Mouse (Mus musculus): ENCODE results near the gene Ralgapb.

Gene Ralgapb

DNA sequence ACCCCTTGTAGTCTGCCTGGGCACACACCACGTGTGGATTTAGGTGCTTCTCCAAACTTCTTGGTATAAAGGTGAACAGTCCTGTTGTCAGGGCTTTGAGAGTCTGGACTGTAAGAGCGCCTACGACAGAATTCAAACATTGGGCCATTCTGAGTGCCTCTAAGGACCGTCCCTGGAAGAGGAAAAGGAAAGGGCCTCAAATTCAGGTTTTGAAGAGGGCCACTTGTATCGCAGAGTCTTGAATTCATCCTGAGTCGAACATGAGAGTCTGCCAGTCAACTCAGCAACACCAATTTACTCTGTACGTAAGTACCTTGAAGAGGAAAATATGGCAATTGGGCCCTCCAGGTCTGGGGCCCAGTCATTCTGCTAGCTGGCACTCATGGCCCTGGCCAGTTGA, 6.7 kb upstream of the Ralgapb start:
- DNase-seq (ENCODE audit: low read depth, low spot score) = no peak

DNA sequence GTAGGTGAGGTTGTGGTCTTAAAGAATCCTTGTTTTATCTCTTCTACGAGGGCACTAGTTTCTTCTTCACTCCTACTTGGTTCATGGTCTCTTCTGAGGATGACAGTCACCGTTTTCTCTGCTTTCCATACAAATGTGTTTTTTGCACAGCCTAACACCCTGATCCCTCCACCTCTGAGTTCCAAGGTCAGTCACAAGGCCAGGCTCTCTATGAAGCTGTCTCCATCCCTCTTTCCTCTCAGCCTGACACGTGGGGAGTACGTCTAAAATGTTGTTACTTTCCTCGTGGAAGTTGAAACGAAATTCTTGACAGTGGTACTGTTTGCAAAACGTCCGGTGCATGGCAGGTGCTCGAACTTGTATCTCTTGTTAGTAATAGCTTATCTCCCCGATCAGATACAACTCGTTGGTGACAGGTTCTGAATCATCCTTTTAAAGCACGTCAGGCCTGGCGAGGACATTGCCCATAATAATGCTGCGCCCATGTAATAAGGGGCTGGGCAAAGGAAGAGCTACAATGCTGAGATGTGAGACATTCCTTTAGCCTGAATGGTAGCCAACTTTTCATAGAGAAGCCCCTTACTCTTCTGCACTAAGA, 552 bp upstream of the Ralgapb start:
- DNase-seq (ENCODE audit: low read depth, low spot score) = no peak

DNA sequence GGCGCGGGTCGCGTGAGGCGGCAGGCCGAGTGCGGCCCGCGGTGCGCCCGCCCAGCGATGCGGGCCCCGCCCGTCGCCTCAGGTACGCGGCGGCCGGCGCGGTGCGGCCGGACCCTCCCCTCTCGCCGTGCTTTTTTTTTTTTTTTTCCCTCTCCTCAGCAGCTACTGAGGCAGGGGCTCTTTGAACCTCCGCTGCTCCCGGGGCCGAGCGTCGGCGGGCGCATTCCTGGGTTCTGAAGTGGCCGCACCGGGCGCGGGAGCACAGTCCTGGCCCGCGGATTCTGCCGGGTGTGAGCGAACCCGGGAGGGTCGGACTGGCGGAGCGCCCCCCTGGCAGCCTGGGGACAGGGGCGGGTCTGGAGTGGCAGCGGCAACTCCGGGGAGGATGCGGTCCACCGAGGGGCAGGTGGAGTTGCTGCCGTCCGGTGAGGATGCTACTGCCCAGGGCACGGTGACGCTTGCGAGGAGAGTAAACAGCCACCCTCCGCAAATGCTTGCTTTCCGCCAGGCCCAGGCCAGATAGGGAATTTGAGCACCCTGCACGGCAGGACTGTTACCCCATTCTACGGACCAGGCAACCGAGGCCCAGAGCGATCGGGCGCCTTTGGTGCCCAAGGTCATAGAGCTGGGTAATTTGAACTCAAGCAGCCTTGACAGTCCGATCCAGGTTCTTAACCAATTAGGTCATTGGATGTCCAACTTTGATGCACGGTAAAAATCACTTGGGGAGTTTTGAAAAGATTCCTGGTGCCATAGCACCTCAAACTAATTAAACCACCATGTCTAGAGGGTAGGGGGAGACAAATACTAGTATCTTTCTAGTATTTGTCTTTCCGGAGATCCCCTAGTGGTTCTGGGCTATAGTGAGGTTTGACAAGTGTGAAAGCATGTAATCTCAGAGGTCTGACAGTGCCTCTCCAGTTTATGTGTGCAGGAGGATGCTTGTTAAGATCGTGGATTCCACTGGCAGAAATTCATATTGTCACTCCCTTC, 670 bp downstream of the Ralgapb start:
- DNase-seq (ENCODE audit: low read depth, low spot score) = peak; percentile 47

DNA sequence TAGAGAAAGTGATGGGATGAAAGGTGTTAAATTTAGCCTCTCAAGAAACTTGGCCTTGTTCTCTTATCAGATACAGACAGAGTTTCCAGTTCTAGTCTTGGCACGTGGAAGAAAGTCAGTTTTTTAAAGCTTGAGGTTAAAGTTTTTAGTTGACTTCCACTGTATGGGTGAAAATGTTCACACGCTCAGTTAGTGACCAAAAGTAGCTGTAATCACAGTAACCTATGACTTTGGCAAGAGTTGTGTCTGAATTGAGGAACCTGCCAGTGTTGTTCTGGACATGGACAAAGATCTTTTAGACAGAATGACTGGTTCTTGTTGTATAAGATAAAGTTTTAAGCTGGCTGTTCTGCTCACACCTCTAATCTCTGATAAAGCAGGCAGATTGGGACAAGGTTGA, 3.6 kb downstream of the Ralgapb start:
- no peak for DNase-seq (ENCODE audit: low read depth, low spot score)

DNA sequence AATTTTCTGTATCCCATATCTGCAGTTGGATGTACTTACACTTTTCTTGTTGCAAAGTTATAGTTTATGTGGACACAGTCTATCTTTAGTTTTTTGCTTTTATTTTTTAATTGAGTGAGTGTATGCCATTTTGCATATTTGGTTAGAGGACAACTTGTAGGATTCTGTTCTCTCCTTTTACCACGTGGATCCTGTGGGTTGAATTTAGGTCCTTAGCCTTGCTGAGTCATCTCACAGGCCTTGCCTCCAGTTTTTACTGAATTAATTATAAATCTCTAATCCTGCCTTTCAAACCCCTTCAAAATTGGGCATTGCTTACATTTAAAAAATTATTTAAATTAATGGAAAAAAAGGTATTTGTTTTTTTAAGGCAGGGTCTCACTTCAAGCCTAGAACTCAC, 6.2 kb downstream of the Ralgapb start:
- DNase-seq (ENCODE audit: low read depth, low spot score) = no peak

DNA sequence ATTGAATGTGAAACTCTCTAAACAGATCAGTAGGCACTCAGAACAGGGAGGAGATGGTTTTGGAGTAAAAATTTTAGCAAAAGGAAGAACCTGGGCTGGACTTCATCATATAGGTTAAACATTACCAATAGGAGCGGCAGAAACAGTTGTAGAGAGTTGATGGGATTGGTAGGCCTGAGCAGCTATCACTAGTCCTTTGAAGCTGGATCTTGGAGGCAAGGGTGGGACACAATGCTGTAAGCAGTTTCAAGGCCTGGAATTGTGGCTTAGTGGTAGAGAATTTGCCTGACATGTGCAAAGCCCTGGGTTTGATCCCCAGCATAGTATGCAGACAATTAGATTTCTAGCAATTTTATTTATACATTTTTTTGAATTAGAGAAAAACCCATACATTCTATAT, 9.0 kb downstream of the Ralgapb start:
- DNase-seq (ENCODE audit: low read depth, low spot score) = no peak

DNA sequence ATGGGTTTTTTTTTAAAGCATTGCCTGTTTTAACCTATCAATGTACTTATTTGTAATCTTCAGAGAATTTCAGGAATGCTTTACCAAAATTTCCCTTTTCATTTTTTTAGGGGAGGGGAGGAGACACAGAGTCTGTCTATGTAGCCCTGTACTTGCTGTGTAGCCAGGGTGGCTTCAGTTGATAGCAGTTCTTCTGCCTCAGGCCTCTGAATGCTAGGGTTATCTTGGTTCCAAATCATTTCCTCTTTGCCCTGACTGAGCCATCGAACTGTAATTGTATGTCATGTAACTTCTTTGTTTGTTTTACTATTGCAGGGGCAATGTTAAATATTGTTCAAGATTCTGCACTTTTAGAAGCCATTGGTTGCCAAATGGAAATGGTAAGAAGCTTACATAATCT, 36.2 kb downstream of the Ralgapb start:
- DNase-seq (ENCODE audit: low read depth, low spot score) = no peak

DNA sequence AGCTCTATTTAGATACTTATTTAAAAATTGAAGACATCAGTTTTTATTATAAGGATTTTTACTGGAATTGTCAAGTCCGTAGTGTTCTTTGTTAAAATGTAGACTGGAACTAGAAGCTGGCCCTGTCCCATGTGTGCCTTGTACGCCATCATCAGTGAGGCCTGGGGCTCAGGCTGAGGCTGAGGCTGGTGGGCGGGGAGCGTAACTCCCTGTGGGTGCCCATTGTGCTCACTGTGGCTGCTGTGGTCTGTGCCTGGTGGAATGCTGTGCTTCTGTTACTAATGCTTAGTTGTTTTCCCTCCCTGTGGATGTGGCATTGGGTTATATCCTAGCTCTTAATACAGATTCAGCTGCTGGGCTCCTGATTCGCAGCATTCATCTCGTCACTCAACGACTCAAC, 40.2 kb downstream of the Ralgapb start:
- DNase-seq (ENCODE audit: low read depth, low spot score) = no peak

DNA sequence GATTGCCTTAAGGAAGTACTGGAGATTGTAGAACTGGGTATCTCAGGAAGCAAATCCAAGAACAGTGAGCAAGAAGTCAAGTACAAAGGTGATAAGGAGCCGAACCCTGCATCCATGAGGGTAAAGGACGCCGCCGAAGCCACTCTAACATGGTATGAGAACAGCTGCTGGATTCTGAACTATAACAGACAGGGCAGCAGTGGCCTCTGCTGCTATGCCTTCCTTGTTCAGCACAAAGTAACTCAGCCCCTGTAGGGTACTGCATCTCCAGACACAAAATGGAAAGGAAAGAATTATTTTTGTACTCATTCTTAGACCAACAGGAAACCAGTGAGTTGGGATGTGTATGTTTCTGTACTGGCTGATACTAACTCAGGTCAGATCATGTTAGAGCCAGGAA, 46.8 kb downstream of the Ralgapb start:
- no peak for DNase-seq (ENCODE audit: low read depth, low spot score)

DNA sequence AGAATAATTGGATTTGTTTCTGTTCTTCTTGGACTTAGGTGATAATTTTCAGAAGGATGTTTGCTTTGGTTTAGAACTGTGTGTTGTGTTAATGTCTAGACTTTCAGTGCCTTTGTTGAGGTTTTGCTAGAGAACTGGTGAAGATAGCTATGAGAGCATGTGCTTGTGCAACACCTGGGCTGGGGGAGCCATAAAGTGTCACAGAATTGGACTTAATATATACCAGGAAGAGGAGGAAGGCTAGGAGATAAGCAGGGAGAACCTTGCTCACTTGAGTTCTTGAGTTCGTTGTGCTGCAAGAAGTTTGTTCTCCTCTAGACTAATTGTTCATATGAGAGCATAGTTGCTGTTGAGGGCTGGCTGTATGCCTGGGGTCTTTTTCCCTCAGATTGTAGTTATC, 48.0 kb downstream of the Ralgapb start:
- no peak for DNase-seq (ENCODE audit: low read depth, low spot score)

DNA sequence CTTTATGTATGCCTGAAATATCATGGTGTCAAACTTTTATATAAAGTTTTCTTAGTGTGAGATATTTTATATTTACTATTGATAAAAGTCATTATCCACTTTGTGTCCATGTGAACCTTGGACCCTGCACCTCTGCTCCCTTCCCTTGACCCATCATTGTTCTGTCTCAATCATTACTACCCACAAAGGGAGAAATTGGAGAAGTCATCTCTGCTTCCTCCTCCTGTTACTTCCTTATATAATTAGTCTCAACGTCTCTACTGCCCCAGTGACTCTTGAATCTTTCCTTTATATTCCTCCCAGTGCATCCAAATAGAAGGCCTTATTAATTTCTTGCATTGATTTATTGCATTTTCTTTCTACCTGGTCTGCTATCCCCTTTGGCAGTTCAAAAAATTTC, 52.8 kb downstream of the Ralgapb start:
- no peak for DNase-seq (ENCODE audit: low read depth, low spot score)

DNA sequence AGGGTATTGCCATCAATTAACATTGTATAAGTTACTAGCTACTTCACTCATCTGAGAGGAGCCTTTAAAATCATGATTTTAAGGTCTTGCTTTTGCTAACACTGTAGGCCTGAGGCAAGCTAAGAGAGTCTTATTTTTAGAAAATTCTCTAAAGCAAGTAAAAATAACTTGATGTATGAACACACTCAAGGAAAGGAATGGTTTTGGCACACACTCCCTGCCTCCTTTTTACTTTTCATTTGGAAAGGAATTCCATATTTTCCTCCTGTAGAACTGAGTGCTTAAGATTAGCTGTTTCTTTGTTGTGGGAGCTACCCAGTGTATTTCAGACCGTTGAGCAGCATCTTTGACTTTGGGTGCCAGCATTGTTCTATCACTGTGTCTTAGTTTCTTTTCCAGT, 64.5 kb downstream of the Ralgapb start:
- no peak for DNase-seq (ENCODE audit: low read depth, low spot score)

DNA sequence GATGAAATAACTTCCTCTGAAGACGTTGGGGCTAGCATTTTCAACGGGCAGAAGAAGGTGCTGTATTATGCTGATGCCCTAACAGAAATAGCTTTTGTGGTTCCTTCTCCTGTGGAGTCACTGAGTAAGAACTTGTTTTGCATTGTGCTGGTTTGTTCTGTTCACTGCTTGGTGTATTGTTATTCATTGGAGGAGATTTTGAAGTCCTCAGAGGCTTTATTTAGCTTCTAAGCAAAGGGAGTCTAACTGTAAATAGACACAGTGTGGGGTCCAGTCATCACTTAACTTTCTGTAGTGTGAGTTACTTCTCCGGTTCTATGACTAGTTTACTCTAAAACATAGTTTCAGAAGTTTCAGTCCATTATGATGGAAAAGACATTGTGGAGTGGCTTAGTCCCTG, 68.0 kb downstream of the Ralgapb start:
- no peak for DNase-seq (ENCODE audit: low read depth, low spot score)

DNA sequence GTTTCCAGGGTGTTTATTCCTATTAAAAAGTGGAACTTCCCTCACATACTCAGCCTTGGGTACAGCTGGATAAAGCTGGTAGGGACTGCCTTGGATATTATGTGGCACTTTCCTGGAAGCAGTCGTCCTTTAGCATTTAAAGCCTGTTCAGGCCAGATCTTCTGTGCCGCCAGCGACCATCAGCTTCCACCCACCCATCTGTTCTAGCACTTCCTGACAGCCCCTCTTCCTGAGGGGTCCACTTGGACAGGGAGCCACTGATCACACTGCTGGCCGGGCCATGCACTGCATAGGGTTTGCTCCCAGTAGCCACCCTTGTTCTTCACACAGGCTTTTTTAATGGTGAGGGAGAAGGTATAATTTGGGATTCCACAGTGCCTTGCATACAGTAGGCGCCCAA, 88.8 kb downstream of the Ralgapb start:
- DNase-seq (ENCODE audit: low read depth, low spot score) = no peak

DNA sequence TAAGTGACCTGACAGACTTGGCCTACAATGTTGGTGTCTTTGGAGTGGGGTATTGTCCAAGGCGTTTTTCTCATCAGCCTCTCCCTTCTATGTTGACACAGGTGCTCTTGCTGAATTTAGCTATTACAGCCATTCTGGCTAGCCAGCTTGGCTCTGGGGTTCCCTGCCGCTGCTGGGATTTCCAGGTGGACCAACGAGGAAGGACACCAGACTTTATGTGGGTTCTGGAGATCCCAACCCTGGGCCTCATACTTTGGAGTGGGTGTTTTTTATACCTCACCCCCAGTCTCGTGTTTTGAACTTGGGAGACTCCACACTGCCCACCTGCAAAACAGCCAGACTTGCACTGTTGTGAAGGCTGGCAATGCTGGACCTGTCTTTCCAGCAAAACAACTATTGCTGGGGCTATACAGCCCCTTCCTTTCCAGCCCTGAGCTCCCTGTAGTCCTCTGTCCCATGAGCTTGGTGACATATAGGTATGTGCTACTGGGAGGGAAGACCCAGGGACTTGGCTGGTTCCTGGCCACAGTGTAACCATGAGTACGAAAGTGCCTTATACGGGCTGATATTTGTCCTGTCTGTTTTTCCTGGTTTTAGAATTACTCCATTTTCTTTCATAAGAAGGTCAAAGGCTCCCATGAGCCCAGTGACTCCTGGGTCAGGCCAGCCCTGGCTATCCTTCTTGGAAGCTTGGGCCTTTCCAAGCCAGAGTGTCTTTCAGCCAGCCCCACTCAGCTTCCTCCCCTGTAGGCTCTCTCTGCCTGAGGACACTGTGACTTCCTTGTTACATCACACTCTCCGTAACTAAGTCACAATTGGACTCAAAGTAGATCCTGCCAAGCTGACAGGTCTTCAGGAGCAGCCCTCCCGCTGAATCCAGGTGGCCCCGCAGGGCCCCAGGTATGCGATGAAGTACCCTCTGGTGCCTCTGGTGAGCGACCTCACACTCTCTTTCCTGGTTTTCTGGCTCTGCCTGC, 92.5 kb downstream of the Ralgapb start, which contains the start of gene Adig:
Gene Adig (plus strand): TSS at position 777 of the 977 bp plus-strand sequence.
- DNase-seq (ENCODE audit: low read depth, low spot score) = no peak

DNA sequence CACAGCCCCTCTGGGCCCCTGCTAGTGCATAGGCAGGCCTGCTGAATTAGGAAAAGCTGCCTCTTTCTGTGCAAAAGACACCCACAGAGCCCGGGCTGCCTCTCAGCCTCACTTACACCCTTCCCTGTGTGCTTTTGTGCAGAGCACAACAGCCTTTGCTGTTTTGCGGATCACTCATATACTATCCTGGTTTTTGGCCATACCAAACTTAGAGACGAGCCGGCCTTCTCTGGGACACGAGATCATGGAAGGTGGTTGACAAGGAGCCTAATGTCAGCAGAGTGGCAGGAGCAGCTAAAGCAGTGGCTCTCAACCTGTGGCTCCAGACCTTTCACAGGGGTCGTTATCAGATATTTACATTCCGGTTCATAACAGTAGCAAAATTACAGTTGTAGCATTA, 93.6 kb downstream of the Ralgapb start:
- no peak for DNase-seq (ENCODE audit: low read depth, low spot score)

DNA sequence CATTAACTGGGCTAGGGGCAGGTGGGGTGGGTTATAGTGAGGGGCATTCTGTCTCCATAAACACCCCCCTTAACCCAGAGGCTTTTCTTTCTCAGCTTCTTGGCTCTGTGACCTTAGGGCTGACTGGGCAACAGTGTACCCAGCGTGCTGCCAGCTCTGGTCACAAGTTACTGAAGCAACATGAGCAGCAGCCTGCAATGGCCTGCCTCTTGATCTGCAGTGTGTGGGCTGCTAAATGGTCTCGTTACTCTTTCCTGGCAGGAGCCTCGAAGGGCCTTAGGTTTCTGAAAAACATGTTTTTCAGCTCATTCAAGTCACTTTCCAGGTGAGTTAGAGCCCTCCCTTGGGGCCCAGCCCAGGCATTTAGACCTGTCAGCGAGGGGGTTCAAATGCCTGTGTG, 94.0 kb downstream of the Ralgapb start:
- DNase-seq (ENCODE audit: low read depth, low spot score) = no peak

DNA sequence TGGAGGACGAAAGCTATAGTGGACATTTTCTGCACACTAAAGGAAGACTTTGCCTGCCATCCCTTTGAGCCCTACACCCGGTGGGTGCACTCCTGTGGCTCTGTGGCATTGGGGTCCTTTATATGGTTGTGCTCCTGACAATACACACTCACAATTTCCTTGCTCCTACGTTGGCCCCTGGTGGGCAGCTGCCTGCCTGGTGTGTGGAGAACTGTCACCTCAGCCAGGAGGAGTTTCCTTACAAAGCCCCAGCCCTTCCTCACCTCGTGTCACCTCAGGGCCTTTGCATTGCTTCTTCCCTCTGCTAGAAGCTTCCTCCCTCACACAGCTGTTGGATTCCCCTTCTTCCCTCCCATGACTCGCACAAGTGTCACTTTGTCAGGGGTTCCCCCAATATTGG, 96.8 kb downstream of the Ralgapb start:
- no peak for DNase-seq (ENCODE audit: low read depth, low spot score)

DNA sequence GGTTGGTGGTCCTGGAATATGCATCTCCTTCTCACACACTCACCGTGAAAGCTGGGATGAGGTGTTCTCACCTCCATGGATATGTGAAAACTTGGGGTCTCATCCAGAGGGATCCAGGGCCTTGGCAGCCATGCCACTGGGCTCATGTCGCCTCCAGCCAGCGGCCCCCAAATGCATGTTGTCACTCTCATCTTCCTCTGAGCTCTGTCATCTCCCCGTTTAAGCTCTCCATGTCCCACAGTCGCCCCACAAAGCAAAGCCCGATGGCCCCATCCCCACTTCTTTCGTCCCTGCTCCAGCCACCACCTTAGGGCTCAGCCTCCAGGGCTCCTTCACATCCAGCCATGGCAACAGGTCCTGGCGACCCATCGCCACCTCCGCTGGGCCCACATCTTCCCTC, 97.4 kb downstream of the Ralgapb start:
- no peak for DNase-seq (ENCODE audit: low read depth, low spot score)

DNA sequence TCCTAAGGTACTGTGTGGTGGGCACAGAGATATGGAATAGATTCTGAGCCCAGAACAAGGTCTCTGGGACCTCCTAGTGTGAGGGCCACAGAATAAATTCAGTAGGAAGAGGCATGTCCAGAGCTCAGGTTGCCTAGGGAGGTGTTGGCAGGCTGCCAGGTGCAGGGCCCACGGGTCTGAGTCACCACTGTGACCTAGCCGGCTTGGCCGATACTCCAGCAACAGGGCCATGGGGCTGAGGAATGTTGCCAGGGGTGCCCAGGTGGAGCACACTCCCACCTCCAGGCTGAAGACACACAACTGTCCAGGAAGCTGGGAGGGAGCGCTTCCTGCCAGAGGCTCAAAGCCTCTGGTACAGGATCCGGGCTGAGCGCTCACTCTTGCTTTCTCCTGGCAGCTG, 101.0 kb downstream of the Ralgapb start:
- no peak for DNase-seq (ENCODE audit: low read depth, low spot score)

DNA sequence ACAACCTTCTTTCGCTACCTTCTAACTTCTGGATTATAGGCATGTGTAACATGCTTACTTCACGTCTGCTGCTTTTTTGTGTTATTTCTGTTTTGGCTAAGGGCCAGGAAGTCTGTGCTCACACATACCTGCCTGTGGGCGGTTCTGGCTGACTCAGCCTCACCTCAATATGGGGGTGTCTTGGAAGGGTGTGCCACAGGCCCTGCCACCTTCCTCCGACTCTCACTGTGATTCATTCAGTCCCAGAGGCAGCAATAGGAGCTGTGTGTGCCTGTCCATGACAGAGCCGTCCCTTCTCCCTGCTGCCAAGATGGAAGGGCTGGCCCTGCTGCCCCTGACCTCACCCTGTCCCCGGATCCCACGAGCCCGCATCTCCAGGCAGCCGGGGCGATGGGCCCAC, 102.9 kb downstream of the Ralgapb start, which contains the start of gene Arhgap40:
Gene Arhgap40 (plus strand): TSS at position 269 of the 400 bp plus-strand sequence.
- DNase-seq (ENCODE audit: low read depth, low spot score) = no peak

DNA sequence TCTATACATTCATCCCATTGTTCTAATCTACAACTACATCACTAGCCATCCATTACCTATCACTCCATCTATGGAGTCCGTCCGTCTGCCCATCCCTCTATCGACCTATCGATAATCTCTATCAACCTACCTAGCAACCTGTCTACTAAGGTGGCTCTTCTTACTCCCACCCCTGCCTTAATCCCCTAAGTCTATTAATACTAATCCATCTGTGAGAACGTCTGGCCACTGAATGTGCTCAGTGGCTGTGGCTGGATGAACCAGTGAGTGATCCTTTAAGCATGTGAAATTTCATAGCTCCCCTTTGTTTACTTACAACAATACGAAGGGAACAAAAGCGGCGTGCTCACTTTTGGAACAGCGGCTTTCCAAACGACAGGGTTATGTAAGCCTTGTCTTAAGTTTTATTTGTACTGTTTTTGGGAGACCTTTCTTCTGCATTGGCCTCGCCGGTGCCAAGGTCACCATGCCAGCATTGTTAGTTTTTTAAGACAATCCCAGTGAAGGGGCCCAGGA, 104.2 kb downstream of the Ralgapb start:
- no peak for DNase-seq (ENCODE audit: low read depth, low spot score)
